Mouse (Mus musculus): ENCODE data around the gene Harbi1. TPM values are rescaled to one million over a fixed set of nuclear protein-coding genes. Genes with fewer than 3 reads are reported as not detected.

Gene Harbi1
- polyA plus RNA-seq, 1 experiment = 2.4 TPM

DNA sequence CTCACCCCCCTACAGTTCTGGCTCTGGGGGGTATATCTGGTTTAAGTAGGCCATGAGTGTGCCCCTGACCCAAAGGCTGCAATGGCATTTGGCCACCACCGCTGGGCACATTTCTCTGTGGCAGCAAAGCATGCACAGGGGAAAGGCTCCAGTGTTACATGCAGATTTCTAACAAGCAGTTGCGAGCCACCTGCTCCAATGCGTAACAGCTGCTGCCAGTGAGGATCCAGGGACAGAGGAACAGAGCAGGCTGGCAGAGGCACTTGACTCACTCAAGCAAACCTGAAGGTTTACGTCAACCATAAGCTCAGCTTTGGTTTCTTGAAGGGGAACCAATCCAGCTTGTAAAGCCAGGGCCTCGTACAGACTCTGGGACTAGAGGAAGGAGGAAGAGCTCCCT lies 35.8 kb upstream of the Harbi1 start:
- H3K4me3 ChIP-seq (replicated peaks; ENCODE audit: control insufficient read depth, low read depth, low read length) = no peak overlapping the region
- no peaks in the 10 kb centered on the region for H3K4me1 ChIP-seq (ENCODE audit: control insufficient read depth, insufficient read depth, low read length)
- TF ChIP-seq POLR2A (IDR thresholded peaks at IDR 0.05; ENCODE audit: borderline replicate concordance, control insufficient read depth, low read depth, low read length) (no peak), CTCF (IDR thresholded peaks at IDR 0.05; ENCODE audit: control insufficient read depth, insufficient read depth, low read length) (no peak)
- no peak overlapping the region for H3K27ac ChIP-seq (ENCODE audit: control insufficient read depth, insufficient read depth, low read depth, low read length, poor library complexity)
- WGBS = 84% methylated on average over 5 of the region's 5 CpGs

DNA sequence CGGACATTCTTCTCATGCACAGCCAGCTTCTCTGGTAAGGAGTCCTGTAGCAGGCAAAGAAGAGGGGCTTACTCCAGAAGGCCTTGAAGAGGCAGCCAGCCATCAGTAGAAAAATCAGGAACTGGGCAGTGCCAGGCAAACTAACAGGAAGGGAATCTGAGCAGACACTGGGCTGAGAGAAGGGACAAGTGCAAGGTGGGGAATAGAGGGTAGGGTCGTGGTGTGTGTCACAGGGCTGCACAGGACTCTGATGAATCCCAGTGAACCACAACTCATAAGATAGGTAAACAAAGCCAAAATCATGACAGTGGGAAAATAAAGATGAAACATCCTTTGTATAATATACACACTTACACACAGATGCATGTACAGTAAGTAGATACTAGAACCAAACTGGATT lies 34.2 kb upstream of the Harbi1 start:
- H3K4me3 ChIP-seq (replicated peaks; ENCODE audit: control insufficient read depth, low read depth, low read length) = no peak overlapping the region
- H3K27ac ChIP-seq (ENCODE audit: control insufficient read depth, insufficient read depth, low read depth, low read length, poor library complexity) = no peak overlapping the region
- no peak for TF ChIP-seq POLR2A (IDR thresholded peaks at IDR 0.05; ENCODE audit: borderline replicate concordance, control insufficient read depth, low read depth, low read length)
- WGBS = 76% methylated on average over 2 of the region's 2 CpGs
- no peaks in the 10 kb centered on the region for H3K4me1 ChIP-seq (ENCODE audit: control insufficient read depth, insufficient read depth, low read length)

DNA sequence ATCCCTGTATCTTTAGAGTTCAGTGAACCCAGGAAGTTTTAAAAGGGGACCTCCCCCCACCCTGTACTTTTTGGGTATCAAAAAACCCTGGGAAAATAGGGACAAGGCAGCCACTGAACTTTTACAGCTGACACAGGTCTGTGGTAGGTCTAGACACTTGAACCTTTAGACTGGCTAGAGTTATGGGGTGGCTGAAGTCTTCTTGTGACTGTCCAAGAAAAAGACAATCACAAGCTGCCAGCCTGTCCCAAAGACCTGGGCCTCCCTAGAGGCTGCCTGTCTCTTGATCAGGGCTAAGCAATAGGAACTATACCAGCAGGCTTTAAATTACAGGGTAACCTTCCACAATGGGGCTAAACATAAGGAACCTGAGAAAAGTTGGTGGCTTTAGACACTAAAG lies 33.7 kb upstream of the Harbi1 start:
- no peak for TF ChIP-seq CTCF (IDR thresholded peaks at IDR 0.05; ENCODE audit: control insufficient read depth, insufficient read depth, low read length)
- no peak for TF ChIP-seq POLR2A (IDR thresholded peaks at IDR 0.05; ENCODE audit: borderline replicate concordance, control insufficient read depth, low read depth, low read length)
- Histone ChIP-seq H3K27ac (ENCODE audit: control insufficient read depth, insufficient read depth, low read depth, low read length, poor library complexity) (no peak overlapping the region), H3K4me3 (replicated peaks; ENCODE audit: control insufficient read depth, low read depth, low read length) (no peak overlapping the region), H3K4me1 (ENCODE audit: control insufficient read depth, insufficient read depth, low read length) (no peaks in the 10 kb centered on the region)

DNA sequence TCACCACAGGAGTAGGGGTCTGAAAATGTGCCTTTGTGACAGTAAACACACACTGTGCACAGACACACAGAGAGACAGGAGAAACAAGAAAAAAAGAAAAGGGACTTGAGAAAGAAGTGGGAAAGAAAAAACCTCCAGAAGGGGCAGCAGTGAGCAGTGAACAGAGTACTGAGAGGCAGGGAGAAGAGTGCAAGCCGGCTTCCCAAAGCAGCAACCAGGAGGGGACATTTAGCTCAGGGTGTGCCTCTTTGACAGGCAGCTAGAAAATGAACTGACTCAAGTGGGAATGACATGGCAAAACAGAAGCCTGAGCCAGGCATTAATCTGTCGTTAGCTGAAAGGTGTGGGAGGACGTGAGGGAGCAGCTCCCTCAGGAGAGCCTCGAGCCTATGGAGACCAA lies 27.8 kb upstream of the Harbi1 start:
- WGBS = 67% methylated on average over 4 of the region's 4 CpGs
- H3K4me1 ChIP-seq (ENCODE audit: control insufficient read depth, insufficient read depth, low read length) = no peaks in the 10 kb centered on the region

DNA sequence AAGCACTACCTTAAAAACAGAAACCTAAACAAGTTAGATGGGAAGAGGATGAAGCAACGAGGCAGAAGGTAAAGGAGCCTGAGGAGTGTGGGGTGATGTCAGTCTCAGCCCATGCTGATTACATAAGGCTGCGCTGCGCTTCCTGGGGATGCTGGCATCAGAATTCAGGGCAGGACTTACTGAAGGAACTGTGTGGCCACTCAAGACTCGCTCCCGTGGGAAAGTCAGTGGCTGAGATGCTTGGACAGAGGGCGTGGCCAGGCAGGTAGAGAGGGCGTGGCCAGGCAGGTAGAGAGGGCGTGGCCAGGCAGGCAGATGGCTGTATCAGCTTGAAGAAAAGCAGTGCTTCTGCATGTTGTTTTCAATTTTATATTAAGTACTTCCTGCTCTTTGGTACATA lies 26.7 kb upstream of the Harbi1 start:
- H3K4me3 ChIP-seq (replicated peaks; ENCODE audit: control insufficient read depth, low read depth, low read length) = no peak overlapping the region
- H3K27ac ChIP-seq (ENCODE audit: control insufficient read depth, insufficient read depth, low read depth, low read length, poor library complexity) = no peak overlapping the region
- H3K4me1 ChIP-seq (ENCODE audit: control insufficient read depth, insufficient read depth, low read length) = no peaks in the 10 kb centered on the region
- TF ChIP-seq POLR2A (IDR thresholded peaks at IDR 0.05; ENCODE audit: borderline replicate concordance, control insufficient read depth, low read depth, low read length) (no peak), CTCF (IDR thresholded peaks at IDR 0.05; ENCODE audit: control insufficient read depth, insufficient read depth, low read length) (no peak)
- WGBS = 79% methylated on average over 8 of the region's 8 CpGs

More for the DNA sequence above, 27.8 kb upstream of the Harbi1 start:
- no peak for TF ChIP-seq CTCF (IDR thresholded peaks at IDR 0.05; ENCODE audit: control insufficient read depth, insufficient read depth, low read length)
- no peak for TF ChIP-seq POLR2A (IDR thresholded peaks at IDR 0.05; ENCODE audit: borderline replicate concordance, control insufficient read depth, low read depth, low read length)
- no peak overlapping the region for H3K27ac ChIP-seq (ENCODE audit: control insufficient read depth, insufficient read depth, low read depth, low read length, poor library complexity)
- H3K4me3 ChIP-seq (replicated peaks; ENCODE audit: control insufficient read depth, low read depth, low read length) = no peak overlapping the region

DNA sequence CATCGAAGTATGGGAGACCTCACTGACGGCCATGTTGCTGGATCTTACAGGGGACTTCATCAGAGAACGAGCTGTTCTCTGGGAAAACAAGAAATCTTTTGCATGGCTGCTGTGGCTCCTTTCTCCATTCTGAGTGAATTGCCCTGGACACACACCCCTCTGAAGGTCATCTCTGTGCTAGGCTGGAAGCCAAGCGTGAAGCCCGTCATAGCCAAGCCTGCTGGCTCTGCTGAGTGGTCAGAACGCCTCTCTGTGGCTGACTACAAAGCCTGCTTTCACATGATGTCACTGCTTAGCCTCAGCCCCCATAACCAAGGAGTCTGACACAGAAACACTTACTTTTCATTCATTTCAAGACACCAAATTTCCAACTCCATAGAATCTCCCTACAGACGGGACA lies 21.2 kb upstream of the Harbi1 start:
- TF ChIP-seq CTCF (IDR thresholded peaks at IDR 0.05; ENCODE audit: control insufficient read depth, insufficient read depth, low read length) (no peak), POLR2A (IDR thresholded peaks at IDR 0.05; ENCODE audit: borderline replicate concordance, control insufficient read depth, low read depth, low read length) (no peak)
- Histone ChIP-seq H3K27ac (ENCODE audit: control insufficient read depth, insufficient read depth, low read depth, low read length, poor library complexity) (no peak overlapping the region), H3K4me1 (ENCODE audit: control insufficient read depth, insufficient read depth, low read length) (no peaks in the 10 kb centered on the region), H3K4me3 (replicated peaks; ENCODE audit: control insufficient read depth, low read depth, low read length) (no peak overlapping the region)
- WGBS = 90% methylated on average over 7 of the region's 7 CpGs

DNA sequence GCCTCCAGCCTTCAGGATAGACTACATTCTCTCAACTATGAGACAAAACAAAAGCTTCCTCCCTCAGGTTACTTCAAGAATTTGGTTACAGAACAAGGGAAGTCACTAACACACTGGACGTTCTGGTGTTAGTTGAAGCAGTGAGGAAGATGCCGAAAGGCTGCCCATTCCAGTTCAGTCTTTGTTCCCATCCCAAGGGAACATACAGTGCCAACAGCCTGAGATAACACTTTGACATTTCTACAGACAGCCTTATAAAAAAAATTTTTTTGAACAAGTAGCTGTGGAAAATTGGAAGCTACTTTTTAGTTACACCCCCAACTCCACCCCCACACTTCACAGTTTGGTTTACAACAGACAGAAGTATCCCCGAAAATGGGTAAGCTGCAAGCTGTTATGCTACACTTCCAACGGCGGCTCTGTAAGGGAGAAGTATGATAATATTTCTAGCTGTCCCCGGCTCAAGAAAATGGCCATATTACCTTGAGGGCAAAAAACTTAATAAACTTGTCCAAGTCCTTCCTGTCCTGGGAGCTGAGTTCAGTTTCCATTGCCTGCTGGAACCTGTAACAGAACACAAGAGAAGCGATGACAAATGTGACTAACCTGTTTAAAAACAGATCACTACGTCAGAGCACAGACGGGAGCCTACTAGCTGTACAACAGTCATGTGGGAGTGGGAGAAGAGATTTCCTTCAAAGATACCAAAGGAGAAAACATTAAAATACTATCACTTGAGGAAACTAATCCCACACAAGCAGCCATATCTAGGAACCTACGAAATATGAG lies 15.0 kb upstream of the Harbi1 start:
- Histone ChIP-seq H3K4me1 (ENCODE audit: control insufficient read depth, insufficient read depth, low read length) (no peaks in the 10 kb centered on the region; the same call in 1 of the 2 replicates), H3K4me3 (replicated peaks; ENCODE audit: control insufficient read depth, low read depth, low read length) (no peak overlapping the region), H3K27ac (ENCODE audit: control insufficient read depth, insufficient read depth, low read depth, low read length, poor library complexity) (no peak overlapping the region)
- TF ChIP-seq POLR2A (IDR thresholded peaks at IDR 0.05; ENCODE audit: borderline replicate concordance, control insufficient read depth, low read depth, low read length) = no peak
- TF ChIP-seq CTCF (IDR thresholded peaks at IDR 0.05; ENCODE audit: control insufficient read depth, insufficient read depth, low read length) = no peak
- WGBS = 81% methylated on average over 10 of the region's 10 CpGs

DNA sequence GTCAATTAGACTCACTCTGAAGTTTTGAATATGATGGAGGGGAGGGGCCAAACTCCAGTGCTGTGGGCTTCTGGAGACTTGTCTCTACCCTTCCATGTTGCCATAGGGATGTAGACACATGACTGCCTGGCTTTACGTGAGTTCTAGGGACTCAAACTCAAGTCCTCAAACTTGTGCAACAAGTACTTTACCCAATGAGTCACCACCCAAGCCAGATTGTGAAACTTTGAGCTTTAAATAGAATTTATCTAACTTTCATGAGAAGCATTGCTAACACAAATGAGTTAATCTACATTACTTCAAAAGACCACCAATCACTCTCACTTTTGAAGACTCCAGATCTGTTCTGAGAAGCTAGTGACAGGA lies 14.4 kb upstream of the Harbi1 start:
- TF ChIP-seq POLR2A (IDR thresholded peaks at IDR 0.05; ENCODE audit: borderline replicate concordance, control insufficient read depth, low read depth, low read length) (no peak), CTCF (IDR thresholded peaks at IDR 0.05; ENCODE audit: control insufficient read depth, insufficient read depth, low read length) (no peak)
- Histone ChIP-seq H3K27ac (ENCODE audit: control insufficient read depth, insufficient read depth, low read depth, low read length, poor library complexity) (no peak overlapping the region), H3K4me1 (ENCODE audit: control insufficient read depth, insufficient read depth, low read length) (no peaks in the 10 kb centered on the region; the same call in 1 of the 2 replicates), H3K4me3 (replicated peaks; ENCODE audit: control insufficient read depth, low read depth, low read length) (no peak overlapping the region)
- 42% methylated on average over 1 of the region's 1 CpGs for WGBS

DNA sequence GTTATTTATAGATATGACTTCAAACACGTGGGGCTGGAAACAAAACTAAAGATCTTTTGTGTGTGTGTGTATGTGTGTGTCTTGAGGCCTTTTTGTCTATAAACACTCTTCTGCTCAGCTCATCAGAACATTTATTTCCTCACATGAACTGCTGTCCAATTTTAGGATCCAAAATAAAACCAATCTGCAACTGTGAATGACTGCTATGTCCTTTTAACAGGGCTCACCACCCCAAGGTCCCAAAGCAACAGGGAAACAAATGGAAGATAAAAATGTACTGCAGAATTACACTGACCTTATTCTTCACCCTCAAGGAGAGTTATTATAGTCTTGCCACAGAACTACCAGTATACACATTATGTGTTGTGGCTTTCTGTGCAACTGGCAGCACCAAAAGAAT lies 11.4 kb upstream of the Harbi1 start:
- Histone ChIP-seq H3K27ac (ENCODE audit: control insufficient read depth, insufficient read depth, low read depth, low read length, poor library complexity) (no peak overlapping the region), H3K4me1 (ENCODE audit: control insufficient read depth, insufficient read depth, low read length) (no peaks in the 10 kb centered on the region; the same call in 1 of the 2 replicates), H3K4me3 (replicated peaks; ENCODE audit: control insufficient read depth, low read depth, low read length) (no peak overlapping the region)
- TF ChIP-seq POLR2A (IDR thresholded peaks at IDR 0.05; ENCODE audit: borderline replicate concordance, control insufficient read depth, low read depth, low read length) = no peak
- TF ChIP-seq CTCF (IDR thresholded peaks at IDR 0.05; ENCODE audit: control insufficient read depth, insufficient read depth, low read length) = no peak
- WGBS = 63% methylated on average over 1 of the region's 1 CpGs

Data from bone marrow, adult 2 months (tissue).